Mouse (Mus musculus) ovary, postnatal 14 days (tissue): ENCODE results near the gene Zbtb4.
"Not testable (repeated sequence)": the region's sequence is repeated elsewhere in the genome, so short reads cannot be mapped to it uniquely, and the experiment has no call there.

Experiments used
- DNase-seq: peaks from one replicate; pipeline ENCODE4 v3.0.0; 2022; ENCODE audit warnings: low spot score

Zbtb4 gene

GRCm38 (mm10) chr11:69765221-69766125 lies at the start of gene Zbtb4:
Zbtb4 (plus strand) TSS chr11:69765912.
- peak; percentile 34 for DNase-seq

- DNase-seq = no peak
Observed at GRCm38 (mm10) chr11:69715929-69716328, 49.8 kb upstream of the Zbtb4 start.

GRCm38 (mm10) chr11:69716953-69717352 lies 48.8 kb upstream of the Zbtb4 start:
- no peak for DNase-seq

GRCm38 (mm10) chr11:69718661-69719060 lies 47.1 kb upstream of the Zbtb4 start:
- DNase-seq = no peak

- DNase-seq = no peak
Observed at GRCm38 (mm10) chr11:69719423-69719822, 46.3 kb upstream of the Zbtb4 start.

GRCm38 (mm10) chr11:69720852-69721251 lies 44.9 kb upstream of the Zbtb4 start:
- no peak for DNase-seq

- no peak for DNase-seq
Observed at GRCm38 (mm10) chr11:69723074-69723473, 42.6 kb upstream of the Zbtb4 start.

- DNase-seq = no peak
Observed at GRCm38 (mm10) chr11:69725951-69726350, 39.8 kb upstream of the Zbtb4 start.

GRCm38 (mm10) chr11:69729063-69729462 lies 36.6 kb upstream of the Zbtb4 start:
- peak; percentile 26 for DNase-seq

GRCm38 (mm10) chr11:69731408-69731807 lies 34.3 kb upstream of the Zbtb4 start:
- DNase-seq = not testable (repeated sequence)

- DNase-seq = no peak
Observed at GRCm38 (mm10) chr11:69751635-69752034, 14.1 kb upstream of the Zbtb4 start.

- DNase-seq = no peak
Observed at GRCm38 (mm10) chr11:69752686-69753085, 13.0 kb upstream of the Zbtb4 start.

GRCm38 (mm10) chr11:69754233-69754632 lies 11.5 kb upstream of the Zbtb4 start:
- DNase-seq = no peak

GRCm38 (mm10) chr11:69754701-69755100 lies 11.0 kb upstream of the Zbtb4 start:
- no peak for DNase-seq

GRCm38 (mm10) chr11:69757303-69758089 lies 8.2 kb upstream of the Zbtb4 start:
- DNase-seq = no peak

GRCm38 (mm10) chr11:69758090-69758456 lies 7.6 kb upstream of the Zbtb4 start:
- peak; percentile 97 for DNase-seq

- DNase-seq = peak; percentile 99
Observed at GRCm38 (mm10) chr11:69758478-69758970, 7.2 kb upstream of the Zbtb4 start, which contains the start of gene Polr2a. Polr2a (minus strand) TSS chr11:69758637.

- peak; percentile 63 for DNase-seq
Observed at GRCm38 (mm10) chr11:69758971-69759721, 6.6 kb upstream of the Zbtb4 start.

- no peak for DNase-seq
Observed at GRCm38 (mm10) chr11:69760160-69760900, 5.4 kb upstream of the Zbtb4 start.

GRCm38 (mm10) chr11:69760901-69761200 lies 4.9 kb upstream of the Zbtb4 start:
- no peak for DNase-seq

GRCm38 (mm10) chr11:69761868-69762267 lies 3.8 kb upstream of the Zbtb4 start, which contains the start of gene Slc35g3:
Slc35g3 (minus strand) TSS chr11:69761968.
- no peak for DNase-seq
